Mouse (Mus musculus) colon, adult 2 months (tissue): ENCODE data around the gene Vmn1r202. TPM values are rescaled to one million over a fixed set of nuclear protein-coding genes. Genes with fewer than 3 reads are reported as not detected.

Experiments
- polyA plus RNA-seq: library from polyadenylated mRNA; depleted of rRNA; stranded (reverse); fragments of >200 nt; gene quantifications from 2 replicates; pipeline ENCODE4 v1.2.3, GENCODE M21; 2012; rRNA removed

The Vmn1r202 gene
- not detected in 2 replicates for polyA plus RNA-seq

GRCm38 (mm10) chr13:22505281-22505680, at the start of gene Vmn1r202:
Vmn1r202 (minus strand) TSS chr13:22505381.

GRCm38 (mm10) chr13:22552898-22553297, 47.7 kb upstream of the Vmn1r202 start, which contains the start of gene Vmn1r204:
Vmn1r204 (plus strand) TSS chr13:22553198.

GRCm38 (mm10) chr13:22517814-22518213, 12.6 kb upstream of the Vmn1r202 start, which contains the start of gene Vmn1r203:
Vmn1r203 (plus strand) TSS chr13:22518114.

GRCm38 (mm10) chr13:22471623-22472022, 33.6 kb downstream of the Vmn1r202 start, which contains the start of gene Vmn1r201:
Vmn1r201 (plus strand) TSS chr13:22471923.

Other genes with a start within 250 kb of the Vmn1r202 start
- gene Vmn1r195, start 234.9 kb downstream of the Vmn1r202 start, polyA plus RNA-seq = not detected in 2 replicates
- not detected in 2 replicates for gene Vmn1r196, start 215.5 kb downstream of the Vmn1r202 start, polyA plus RNA-seq
- gene Vmn1r197, start 180.8 kb downstream of the Vmn1r202 start, polyA plus RNA-seq = not detected in 2 replicates
- gene Vmn1r198, start 155.0 kb downstream of the Vmn1r202 start, polyA plus RNA-seq = not detected in 2 replicates
- gene Vmn1r199, start 125.6 kb downstream of the Vmn1r202 start, polyA plus RNA-seq = not detected in 2 replicates
- not detected in 2 replicates for gene Vmn1r200, start 115.0 kb downstream of the Vmn1r202 start, polyA plus RNA-seq
- gene Vmn1r201, start 33.5 kb downstream of the Vmn1r202 start, polyA plus RNA-seq = not detected in 2 replicates
- not detected in 2 replicates for gene Vmn1r203, start 12.7 kb upstream of the Vmn1r202 start, polyA plus RNA-seq
- not detected in 2 replicates for gene Vmn1r204, start 47.8 kb upstream of the Vmn1r202 start, polyA plus RNA-seq
- gene Vmn1r205, start 87.6 kb upstream of the Vmn1r202 start, polyA plus RNA-seq = not detected in 2 replicates
- not detected in 2 replicates for gene Vmn1r206, start 118.9 kb upstream of the Vmn1r202 start, polyA plus RNA-seq
- not detected in 2 replicates for gene Vmn1r207-ps, start 224.2 kb upstream of the Vmn1r202 start, polyA plus RNA-seq